Mouse (Mus musculus): ENCODE results near the gene Tmem265. TPM values are rescaled to one million over a fixed set of nuclear protein-coding genes. Genes with fewer than 3 reads are reported as not detected.

Tmem265 gene
- polyA plus RNA-seq, 1 experiment from 2014 or later, result 4.1 TPM

DNA sequence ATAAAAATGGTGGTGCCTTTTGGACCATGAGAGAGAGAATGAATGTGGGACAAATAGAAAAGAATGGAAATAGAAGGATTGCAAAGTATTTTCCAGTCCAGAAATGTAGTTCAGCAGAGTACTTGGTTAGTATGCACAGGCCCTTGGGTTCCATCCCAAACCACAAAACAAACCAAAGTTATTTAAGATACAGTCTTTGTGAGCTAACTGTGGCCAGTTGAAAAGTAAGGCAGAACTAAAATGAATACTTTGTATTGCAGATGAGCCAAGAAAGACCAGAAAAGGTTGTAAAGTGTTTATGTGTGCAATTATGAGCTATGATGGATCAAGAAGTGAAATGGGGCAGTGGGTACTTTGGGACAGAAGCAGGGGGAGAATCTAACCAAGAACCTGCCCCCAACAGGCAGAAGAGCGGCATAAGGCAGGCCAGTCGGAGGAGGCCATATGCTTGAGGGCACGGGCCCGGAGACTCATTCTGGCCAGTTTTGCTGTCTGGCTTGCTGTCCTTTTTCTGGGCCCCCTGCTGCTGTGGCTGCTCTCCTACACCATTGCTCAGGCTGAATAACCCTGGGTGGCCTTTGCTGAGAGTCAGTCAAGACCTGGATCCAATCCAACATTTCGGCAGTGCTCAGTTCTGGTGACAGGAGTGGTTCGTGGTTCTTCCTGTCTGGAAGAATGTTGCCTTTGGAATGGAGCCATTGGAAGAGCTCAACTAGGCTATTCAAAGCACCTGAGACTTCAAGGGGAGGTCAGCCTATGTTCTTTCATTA lies 3.4 kb downstream of the Tmem265 start:
- no peaks in the 10 kb centered on the region for H3K27me3 ChIP-seq (replicated peaks)
- no peak overlapping the region for H3K27ac ChIP-seq
- H3K4me3 ChIP-seq, result no peak overlapping the region
- peaks cover 51% of the 10 kb centered on the region for H3K36me3 ChIP-seq
- no peaks in the 10 kb centered on the region for H3K9me3 ChIP-seq
- no peak for ATAC-seq (ENCODE audit: low FRiP score, low read depth)
- WGBS, result 80% methylated on average over 6 of the region's 6 CpGs
- H3K9ac ChIP-seq, result no peak overlapping the region
- H3K4me1 ChIP-seq, result no peaks in the 10 kb centered on the region
- no peak overlapping the region for H3K4me2 ChIP-seq (replicated peaks)

- WGBS, result under 1% methylated on average over 17 of the region's 17 CpGs
- peak within 1 kb of the TSS; percentile 72 for H3K4me3 ChIP-seq
- ATAC-seq (ENCODE audit: low FRiP score, low read depth), result peak; percentile 98
- H3K4me2 ChIP-seq (replicated peaks), result peak within 1 kb of the TSS; percentile 95
- peak within 1 kb of the TSS; percentile 32; the same call in 1 of the 2 replicates for H3K27ac ChIP-seq
- H3K9ac ChIP-seq, result peak within 1 kb of the TSS; percentile 77
- peaks cover 19% of the 10 kb centered on the region for H3K4me1 ChIP-seq
- peaks cover 12% of the 10 kb centered on the region for H3K36me3 ChIP-seq
- H3K27me3 ChIP-seq (replicated peaks), result no peaks in the 10 kb centered on the region
- no peaks in the 10 kb centered on the region for H3K9me3 ChIP-seq
Measured at GRCm38 (mm10) chr7:127572895-127573471, 11.8 kb downstream of the Tmem265 start, which contains the start of gene Phkg2. Phkg2 (plus strand) TSS chr7:127573340.

DNA sequence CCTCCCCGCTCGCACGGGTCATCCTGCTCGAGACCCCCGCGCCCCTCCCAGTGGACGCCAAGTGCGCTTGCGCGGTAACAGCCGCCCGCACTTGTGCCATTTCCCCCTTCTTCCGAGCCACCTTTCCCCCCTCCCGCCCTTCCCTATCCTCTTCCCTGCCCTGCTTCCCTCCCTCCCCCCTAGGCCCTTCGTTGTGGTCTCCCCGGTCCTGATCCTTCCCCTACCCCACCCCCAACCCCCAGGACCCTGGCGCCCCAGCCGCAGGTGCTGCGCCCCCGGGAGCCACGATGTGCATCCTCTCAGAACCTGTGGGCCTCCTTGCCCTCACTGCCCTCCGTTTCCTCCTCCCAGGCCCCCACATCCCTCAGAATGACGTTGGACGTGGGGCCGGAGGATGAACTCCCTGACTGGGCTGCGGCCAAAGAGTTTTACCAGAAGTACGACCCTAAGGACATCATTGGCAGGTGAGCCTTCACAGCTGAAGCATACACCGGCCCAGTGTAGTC lies 12.4 kb downstream of the Tmem265 start:
- under 1% methylated on average over 26 of the region's 28 CpGs for WGBS
- Histone ChIP-seq H3K27ac (peak overlapping the region; percentile 32; the same call in 1 of the 2 replicates), H3K4me2 (replicated peaks) (peak overlapping the region; percentile 95), H3K4me3 (peak overlapping the region; percentile 72), H3K9ac (peak overlapping the region; percentile 77), H3K9me3 (no peaks in the 10 kb centered on the region), H3K4me1 (peaks cover 19% of the 10 kb centered on the region), H3K27me3 (replicated peaks) (no peaks in the 10 kb centered on the region), H3K36me3 (peaks cover 18% of the 10 kb centered on the region)
- ATAC-seq (ENCODE audit: low FRiP score, low read depth), result peak; percentile 82

GRCm38 (mm10) chr7:127574115-127574514 lies 12.9 kb downstream of the Tmem265 start:
- peak overlapping the region; percentile 77 for H3K9ac ChIP-seq
- no peak overlapping the region for H3K27ac ChIP-seq
- H3K4me2 ChIP-seq (replicated peaks), result peak overlapping the region; percentile 95
- peaks cover 22% of the 10 kb centered on the region for H3K36me3 ChIP-seq
- ATAC-seq (ENCODE audit: low FRiP score, low read depth), result no peak
- no peaks in the 10 kb centered on the region for H3K9me3 ChIP-seq
- peak overlapping the region; percentile 72 for H3K4me3 ChIP-seq
- no peaks in the 10 kb centered on the region for H3K27me3 ChIP-seq (replicated peaks)
- peaks cover 19% of the 10 kb centered on the region for H3K4me1 ChIP-seq
- 27% methylated on average over 7 of the region's 7 CpGs for WGBS

GRCm38 (mm10) chr7:127583260-127583659 lies 22.1 kb downstream of the Tmem265 start:
- Histone ChIP-seq H3K9ac (no peak overlapping the region), H3K4me1 (peaks cover 9% of the 10 kb centered on the region), H3K36me3 (peaks cover 61% of the 10 kb centered on the region), H3K9me3 (no peaks in the 10 kb centered on the region), H3K27me3 (replicated peaks) (no peaks in the 10 kb centered on the region), H3K4me3 (no peak overlapping the region), H3K27ac (no peak overlapping the region), H3K4me2 (replicated peaks) (no peak overlapping the region)
- ATAC-seq (ENCODE audit: low FRiP score, low read depth), result no peak
- WGBS, result 93% methylated on average over 6 of the region's 6 CpGs

DNA sequence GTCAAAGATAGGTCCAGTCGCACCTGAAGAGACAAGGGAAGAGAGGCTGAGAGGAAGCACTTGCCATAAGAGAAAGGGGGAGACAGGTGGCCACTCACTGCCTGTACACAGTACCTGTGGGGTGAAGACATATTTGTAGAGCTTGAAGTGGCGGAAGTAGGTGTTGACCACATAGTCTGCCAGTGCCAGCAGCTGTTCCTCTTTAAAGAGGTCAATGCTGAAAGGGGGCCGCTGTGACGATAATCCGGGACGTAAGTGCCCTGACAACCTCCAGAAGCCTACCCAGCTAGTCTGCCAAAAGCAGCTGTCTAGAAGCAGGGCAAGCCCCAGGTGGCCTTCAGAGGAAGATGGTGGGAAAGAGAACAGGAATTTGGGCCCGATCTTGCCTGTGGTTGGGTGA lies 23.8 kb downstream of the Tmem265 start:
- Histone ChIP-seq H3K9me3 (no peaks in the 10 kb centered on the region), H3K27ac (no peak overlapping the region), H3K4me2 (replicated peaks) (no peak overlapping the region), H3K9ac (0 out of 2 replicates have a peak overlapping the region, but pooled peaks have one; percentile 8), H3K4me1 (peaks cover 18% of the 10 kb centered on the region), H3K4me3 (no peak overlapping the region), H3K36me3 (peaks cover 51% of the 10 kb centered on the region), H3K27me3 (replicated peaks) (no peaks in the 10 kb centered on the region)
- no peak for ATAC-seq (ENCODE audit: low FRiP score, low read depth)
- 91% methylated on average over 7 of the region's 7 CpGs for WGBS

- peaks cover 54% of the 10 kb centered on the region for H3K36me3 ChIP-seq
- H3K27me3 ChIP-seq (replicated peaks), result no peaks in the 10 kb centered on the region
- H3K27ac ChIP-seq, result no peak overlapping the region
- no peak overlapping the region for H3K9ac ChIP-seq
- no peak for ATAC-seq (ENCODE audit: low FRiP score, low read depth)
- WGBS, result 91% methylated on average over 6 of the region's 6 CpGs
- no peaks in the 10 kb centered on the region for H3K9me3 ChIP-seq
- peaks cover 18% of the 10 kb centered on the region for H3K4me1 ChIP-seq
- H3K4me2 ChIP-seq (replicated peaks), result no peak overlapping the region
- H3K4me3 ChIP-seq, result no peak overlapping the region
Measured at GRCm38 (mm10) chr7:127586149-127586548, 25.0 kb downstream of the Tmem265 start.

GRCm38 (mm10) chr7:127587196-127587595 lies 26.0 kb downstream of the Tmem265 start:
- no peak for ATAC-seq (ENCODE audit: low FRiP score, low read depth)
- peaks cover 54% of the 10 kb centered on the region for H3K36me3 ChIP-seq
- H3K9me3 ChIP-seq, result no peaks in the 10 kb centered on the region
- WGBS, result 78% methylated on average over 5 of the region's 5 CpGs
- H3K27ac ChIP-seq, result no peak overlapping the region
- H3K9ac ChIP-seq, result peak overlapping the region; percentile 64; the same call in 1 of the 2 replicates
- peak overlapping the region; percentile 92 for H3K4me2 ChIP-seq (replicated peaks)
- H3K27me3 ChIP-seq (replicated peaks), result no peaks in the 10 kb centered on the region
- H3K4me3 ChIP-seq, result peak overlapping the region; percentile 91; the same call in 1 of the 2 replicates
- peaks cover 18% of the 10 kb centered on the region for H3K4me1 ChIP-seq

DNA sequence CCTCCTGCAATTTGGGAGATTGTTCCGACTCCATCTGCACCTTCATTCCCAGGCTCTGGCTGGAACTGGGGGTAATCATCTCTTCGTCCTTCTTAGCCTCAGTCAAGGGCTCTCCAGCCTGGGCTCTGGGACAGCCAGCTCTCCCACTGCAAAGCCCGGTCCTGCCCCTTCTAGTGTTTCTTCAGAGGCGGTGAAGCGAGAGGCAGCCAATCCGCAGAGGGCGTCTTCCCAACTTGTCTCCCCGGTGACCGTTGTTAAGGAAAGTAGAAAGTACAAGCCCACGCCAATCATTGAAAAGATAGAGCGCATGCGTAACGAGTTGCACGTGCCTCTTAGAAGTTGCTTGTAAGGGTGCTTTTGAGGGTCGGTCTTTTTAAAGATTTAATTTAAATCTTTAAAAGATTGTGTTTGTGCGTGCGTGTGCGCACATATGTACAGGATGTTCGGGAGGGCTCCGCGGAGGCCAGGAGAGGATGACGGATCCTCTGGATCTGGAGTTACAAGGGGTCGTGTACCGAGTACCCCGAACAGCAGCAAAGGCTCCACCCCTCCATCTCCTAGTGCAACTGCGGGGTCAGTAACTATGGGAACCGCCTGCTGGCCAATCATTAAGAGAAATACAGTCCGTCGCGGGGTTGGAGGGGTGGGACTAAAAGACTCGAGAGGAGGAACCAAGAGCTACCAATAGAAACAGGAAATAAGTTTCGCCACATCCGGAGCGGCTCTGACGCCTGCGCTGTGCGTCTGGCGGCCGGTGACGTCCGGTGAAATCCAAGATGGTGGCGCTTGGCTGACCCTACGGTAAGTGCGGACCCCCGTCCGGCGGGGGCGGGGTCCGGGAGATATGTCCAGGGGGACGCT lies 27.1 kb downstream of the Tmem265 start, which contains the start of the genes Ccdc189 and Rnf40:
Ccdc189 (minus strand) TSS at position 585 of the 861 bp plus-strand sequence.
Rnf40 (plus strand) TSS at position 757 of the 861 bp plus-strand sequence.
- H3K4me1 ChIP-seq, result peaks cover 18% of the 10 kb centered on the region
- H3K27ac ChIP-seq, result 0 out of 2 replicates have a peak within 1 kb of the TSS, but pooled peaks have one; percentile 42
- H3K27me3 ChIP-seq (replicated peaks), result no peaks in the 10 kb centered on the region
- H3K4me3 ChIP-seq, result peak within 1 kb of the TSS; percentile 91
- peak within 1 kb of the TSS; percentile 78 for H3K9ac ChIP-seq
- peak; percentile 98 for ATAC-seq (ENCODE audit: low FRiP score, low read depth)
- under 1% methylated on average over 50 of the region's 50 CpGs for WGBS
- H3K4me2 ChIP-seq (replicated peaks), result peak within 1 kb of the TSS; percentile 92
- peaks cover 54% of the 10 kb centered on the region for H3K36me3 ChIP-seq
- no peaks in the 10 kb centered on the region for H3K9me3 ChIP-seq

DNA sequence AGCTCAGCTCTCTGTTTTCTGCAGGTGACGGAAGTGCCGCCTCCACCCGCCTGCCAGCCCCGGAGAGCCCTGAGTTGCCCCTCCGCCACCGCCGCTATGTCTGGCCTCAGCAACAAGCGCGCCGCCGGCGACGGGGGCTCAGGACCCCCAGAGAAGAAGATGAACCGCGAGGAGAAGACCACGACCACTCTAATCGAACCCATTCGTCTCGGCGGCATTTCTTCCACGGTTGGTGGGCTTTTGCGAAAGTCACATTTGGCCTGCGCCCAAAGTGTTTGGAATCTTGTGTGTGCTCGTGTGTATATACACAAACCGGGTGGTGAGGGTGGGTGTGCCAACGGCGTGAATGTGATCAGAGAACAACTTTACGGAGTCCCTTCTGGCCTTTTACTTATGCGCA lies 27.7 kb downstream of the Tmem265 start:
- no peak overlapping the region for H3K27ac ChIP-seq
- 6% methylated on average over 29 of the region's 29 CpGs for WGBS
- H3K4me2 ChIP-seq (replicated peaks), result peak overlapping the region; percentile 92
- no peaks in the 10 kb centered on the region for H3K9me3 ChIP-seq
- peak overlapping the region; percentile 91 for H3K4me3 ChIP-seq
- peaks cover 18% of the 10 kb centered on the region for H3K4me1 ChIP-seq
- no peaks in the 10 kb centered on the region for H3K27me3 ChIP-seq (replicated peaks)
- H3K36me3 ChIP-seq, result peaks cover 54% of the 10 kb centered on the region
- ATAC-seq (ENCODE audit: low FRiP score, low read depth), result no peak
- H3K9ac ChIP-seq, result peak overlapping the region; percentile 78

GRCm38 (mm10) chr7:127589637-127590036 lies 28.4 kb downstream of the Tmem265 start:
- H3K27ac ChIP-seq, result no peak overlapping the region
- ATAC-seq (ENCODE audit: low FRiP score, low read depth), result no peak
- H3K4me3 ChIP-seq, result peak overlapping the region; percentile 91
- peaks cover 18% of the 10 kb centered on the region for H3K4me1 ChIP-seq
- H3K27me3 ChIP-seq (replicated peaks), result no peaks in the 10 kb centered on the region
- peak overlapping the region; percentile 92 for H3K4me2 ChIP-seq (replicated peaks)
- peak overlapping the region; percentile 78 for H3K9ac ChIP-seq
- peaks cover 54% of the 10 kb centered on the region for H3K36me3 ChIP-seq
- no peaks in the 10 kb centered on the region for H3K9me3 ChIP-seq
- 94% methylated on average over 9 of the region's 9 CpGs for WGBS
